In the genomic region with DNA sequence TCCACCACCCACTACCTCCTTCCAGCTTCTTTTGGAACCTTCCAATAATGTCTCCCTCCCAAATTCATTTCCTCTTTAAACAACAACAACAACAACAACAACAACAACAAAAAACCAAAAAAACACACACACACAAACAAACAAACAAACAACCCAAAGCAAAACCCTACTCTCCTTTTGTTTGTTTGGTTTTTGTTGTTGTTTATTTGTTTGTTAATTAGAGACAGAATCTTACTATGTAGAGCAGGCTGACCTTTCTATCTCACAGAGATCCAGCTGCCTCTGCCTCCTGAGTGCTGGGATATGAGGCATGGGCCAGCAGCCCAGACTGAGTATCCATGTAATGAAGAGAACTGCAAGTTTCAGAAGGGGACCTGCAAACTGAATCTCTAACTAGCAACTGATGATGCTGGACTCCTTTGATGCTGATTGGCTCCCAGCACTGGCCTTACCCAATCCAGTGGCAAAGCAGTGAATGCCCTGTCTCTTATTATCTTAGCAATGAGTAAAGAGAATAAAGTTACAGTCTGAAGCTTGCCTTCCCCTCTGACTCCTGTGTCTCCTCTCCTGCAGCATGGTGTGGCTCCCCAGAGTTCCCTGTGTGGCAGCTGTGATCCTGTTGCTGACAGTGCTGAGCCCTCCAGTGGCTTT, we compare ENCODE assay signal across 8 mouse cellular contexts. TPM values are rescaled to one million over a fixed set of nuclear protein-coding genes. Genes with fewer than 3 reads are reported as not detected.
DNase-seq lines count a peak whose midpoint lies in the region; ATAC-seq lines count a peak whose summit lies in the region.

A gene (plus strand): TSS at position 488 of the 651 bp plus-strand sequence.

- peak; percentile 85 for ATAC-seq in inflammation-experienced regulatory T-cells, adult 6 months
- peak; percentile 89 for ATAC-seq in megakaryocyte progenitor cell, adult 5-6 weeks (replicated peaks; ENCODE audit: poor library complexity)

- peak; percentile 79 for DNase-seq in ZHBTc4 (ENCODE audit: low read depth, low spot score)
- DNase-seq in cerebellum, postnatal 25 days: peak; percentile 74 to 81
- DNase-seq in gastrocnemius, postnatal 10 days: peak; percentile 70
- DNase-seq in left cerebral cortex, adult 8-10 months (ENCODE audit: low spot score in 2 of 2): peak; percentile 75 to 85
- peak; percentile 77 for DNase-seq in right cerebral cortex, postnatal 14 days
- peak; percentile 73 to 84 for DNase-seq in urinary bladder, postnatal 4 days (ENCODE audit: low spot score in 2 of 2)

RNA-seq across cellular contexts. Expression of the gene that starts here (rescaled TPM):
- 1 to 10 TPM; 2.9 to 5.0 TPM for total RNA-seq in gastrocnemius, postnatal 10 days (2021)
- 10 to 100 TPM; 15.0 to 67.6 (median 57.7) TPM for polyA plus RNA-seq in inflammation-experienced regulatory T-cells, adult 6 months (2017; shearing (Covaris generic))
- 10 to 100 TPM in 2 of 4 experiments, 1 to 10 TPM in 2; 2.7 to 26.0 (median 9.3) TPM for total RNA-seq in left cerebral cortex, adult 8-10 months (2022)
- total RNA-seq in megakaryocyte progenitor cell, adult 5-6 weeks (2015): 5.0 and 5.6 TPM in 2 replicates
- 11.2 and 17.2 TPM in 2 replicates for total RNA-seq in megakaryocyte progenitor cell, adult 5-6 weeks (2017)

Comparison
In these comparisons a context has a peak if more than half of its experiments do, and no peak if none do; other contexts are left out.
1. Peak in every context shown above with its lines: DNase-seq and ATAC-seq.